Mouse (Mus musculus): ENCODE results near the gene Zfp160. TPM values are rescaled to one million over a fixed set of nuclear protein-coding genes. Genes with fewer than 3 reads are reported as not detected.
"Not testable (repeated sequence)": the region's sequence is repeated elsewhere in the genome, so short reads cannot be mapped to it uniquely, and the experiment has no call there.

The Zfp160 gene
- total RNA-seq, 1 experiment: 19.8 TPM

- Histone ChIP-seq H3K4me1 (ENCODE audit: control insufficient read depth in 2 of 2, insufficient read depth in 2 of 2, low read length in 2 of 2, poor library complexity in 1 of 2) (peaks cover 5 to 12% of the 10 kb centered on the region in 2 experiments), H3K27ac (ENCODE audit: insufficient read depth, low read depth, low read length, poor library complexity, severe bottlenecking) (peak overlapping the region; percentile 36; the same call in 1 of the 2 replicates), H3K9ac (ENCODE audit: insufficient read depth, low read depth, low read length, poor library complexity, severe bottlenecking) (no peak overlapping the region), H3K9me3 (ENCODE audit: control insufficient read depth, insufficient read depth, low read depth, low read length) (no peaks in the 10 kb centered on the region), H3K4me3 (ENCODE audit: insufficient read depth in 1 of 2, low read depth in 1 of 2, low read length in 2 of 2, poor library complexity in 1 of 2, severe bottlenecking in 1 of 2) (no peak overlapping the region), H3K36me3 (ENCODE audit: control insufficient read depth, insufficient read depth, low read length, poor library complexity, severe bottlenecking) (no peaks in the 10 kb centered on the region)
- in situ Hi-C loops (cut with MboI; ENCODE audit: low sequenced_read_pairs in 2 of 2, unreplicated experiment in 2 of 2): no loop called here
- DNase-seq (ENCODE audit: low read depth, low spot score): peak; percentile 49
- TF ChIP-seq MAFK (IDR thresholded peaks at IDR 0.05; ENCODE audit: insufficient read depth, low read depth, low read length) (no peak), ZC3H11A (IDR thresholded peaks at IDR 0.05; ENCODE audit: borderline replicate concordance, low read depth, low read length) (no peak), ZNF384 (IDR thresholded peaks at IDR 0.05; ENCODE audit: low read depth, low read length) (no peak), CHD2 (IDR thresholded peaks at IDR 0.05; ENCODE audit: low read depth, low read length) (no peak), HCFC1 (IDR thresholded peaks at IDR 0.05; ENCODE audit: borderline replicate concordance, insufficient read depth, low read length) (no peak)
Measured at GRCm38 (mm10) chr17:21065501-21065900, 56.8 kb downstream of the Zfp160 start.

DNA sequence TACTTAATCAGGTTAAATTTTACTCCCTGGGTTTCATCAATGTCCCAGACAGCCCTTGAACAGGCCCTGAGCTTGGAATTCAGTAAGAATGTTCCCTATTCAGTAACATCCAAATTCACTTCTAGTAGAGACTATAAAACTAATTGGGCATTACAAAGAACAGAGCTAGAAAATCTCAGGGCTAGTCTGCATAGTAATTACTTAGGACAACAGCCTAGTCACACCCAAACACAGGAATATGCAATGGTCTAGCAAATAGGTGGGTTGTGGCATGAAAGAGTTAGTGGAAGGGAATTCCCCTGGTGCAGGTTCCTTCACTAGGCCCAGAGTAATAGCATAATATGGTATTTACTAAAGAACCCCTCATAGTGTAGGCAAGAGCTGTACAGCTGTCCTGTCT, 58.3 kb downstream of the Zfp160 start:
- H3K4me3 ChIP-seq (ENCODE audit: insufficient read depth in 1 of 2, low read depth in 1 of 2, low read length in 2 of 2, poor library complexity in 1 of 2, severe bottlenecking in 1 of 2): no peak overlapping the region
- H3K27ac ChIP-seq (ENCODE audit: insufficient read depth, low read depth, low read length, poor library complexity, severe bottlenecking): peak overlapping the region; percentile 44
- no peak for DNase-seq (ENCODE audit: low read depth, low spot score)
- no peak overlapping the region for H3K9ac ChIP-seq (ENCODE audit: insufficient read depth, low read depth, low read length, poor library complexity, severe bottlenecking)
- H3K9me3 ChIP-seq (ENCODE audit: control insufficient read depth, insufficient read depth, low read depth, low read length): no peaks in the 10 kb centered on the region
- H3K36me3 ChIP-seq (ENCODE audit: control insufficient read depth, insufficient read depth, low read length, poor library complexity, severe bottlenecking): no peaks in the 10 kb centered on the region
- peaks cover 5 to 12% of the 10 kb centered on the region in 2 experiments for H3K4me1 ChIP-seq (ENCODE audit: control insufficient read depth in 2 of 2, insufficient read depth in 2 of 2, low read length in 2 of 2, poor library complexity in 1 of 2)
- in situ Hi-C loops (cut with MboI; ENCODE audit: low sequenced_read_pairs in 2 of 2, unreplicated experiment in 2 of 2): no loop called here
- TF ChIP-seq MAFK (IDR thresholded peaks at IDR 0.05; ENCODE audit: insufficient read depth, low read depth, low read length): no peak
- no peak for TF ChIP-seq HCFC1 (IDR thresholded peaks at IDR 0.05; ENCODE audit: borderline replicate concordance, insufficient read depth, low read length)
- TF ChIP-seq ZNF384 (IDR thresholded peaks at IDR 0.05; ENCODE audit: low read depth, low read length): no peak
- TF ChIP-seq ZC3H11A (IDR thresholded peaks at IDR 0.05; ENCODE audit: borderline replicate concordance, low read depth, low read length): no peak
- no peak for TF ChIP-seq CHD2 (IDR thresholded peaks at IDR 0.05; ENCODE audit: low read depth, low read length)

- H3K27ac ChIP-seq (ENCODE audit: insufficient read depth, low read depth, low read length, poor library complexity, severe bottlenecking); DNase-seq (ENCODE audit: low read depth, low spot score); H3K4me3 ChIP-seq (ENCODE audit: insufficient read depth in 1 of 2, low read depth in 1 of 2, low read length in 2 of 2, poor library complexity in 1 of 2, severe bottlenecking in 1 of 2); H3K36me3 ChIP-seq (ENCODE audit: control insufficient read depth, insufficient read depth, low read length, poor library complexity, severe bottlenecking); H3K9me3 ChIP-seq (ENCODE audit: control insufficient read depth, insufficient read depth, low read depth, low read length); H3K9ac ChIP-seq (ENCODE audit: insufficient read depth, low read depth, low read length, poor library complexity, severe bottlenecking); in situ Hi-C loops (cut with MboI; ENCODE audit: low sequenced_read_pairs in 2 of 2, unreplicated experiment in 2 of 2): not testable (repeated sequence)
- peaks cover 5 to 12% of the 10 kb centered on the region in 2 experiments for H3K4me1 ChIP-seq (ENCODE audit: control insufficient read depth in 2 of 2, insufficient read depth in 2 of 2, low read length in 2 of 2, poor library complexity in 1 of 2)
Measured at GRCm38 (mm10) chr17:21069443-21069842, 60.7 kb downstream of the Zfp160 start.

- H3K27ac ChIP-seq (ENCODE audit: insufficient read depth, low read depth, low read length, poor library complexity, severe bottlenecking); DNase-seq (ENCODE audit: low read depth, low spot score); H3K4me3 ChIP-seq (ENCODE audit: insufficient read depth in 1 of 2, low read depth in 1 of 2, low read length in 2 of 2, poor library complexity in 1 of 2, severe bottlenecking in 1 of 2); H3K9me3 ChIP-seq (ENCODE audit: control insufficient read depth, insufficient read depth, low read depth, low read length); H3K36me3 ChIP-seq (ENCODE audit: control insufficient read depth, insufficient read depth, low read length, poor library complexity, severe bottlenecking); H3K9ac ChIP-seq (ENCODE audit: insufficient read depth, low read depth, low read length, poor library complexity, severe bottlenecking); in situ Hi-C loops (cut with MboI; ENCODE audit: low sequenced_read_pairs in 2 of 2, unreplicated experiment in 2 of 2); H3K4me1 ChIP-seq (ENCODE audit: control insufficient read depth in 2 of 2, insufficient read depth in 2 of 2, low read length in 2 of 2, poor library complexity in 1 of 2): not testable (repeated sequence)
Measured at GRCm38 (mm10) chr17:21070971-21071370, 62.3 kb downstream of the Zfp160 start.

Other genes with a start within 250 kb of the Zfp160 start
- gene Vmn1r228, start 222.7 kb upstream of the Zfp160 start, total RNA-seq (2012; rRNA removed): not detected in 2 replicates
- gene Vmn1r229, start 197.3 kb upstream of the Zfp160 start, total RNA-seq (2012; rRNA removed): not detected in 2 replicates
- gene Vmn1r230, start 168.5 kb upstream of the Zfp160 start, total RNA-seq (2012; rRNA removed): not detected in 2 replicates
- gene Vmn1r231, start 103.8 kb upstream of the Zfp160 start, total RNA-seq (2012; rRNA removed): not detected in 2 replicates
- gene Vmn1r232, start 89.2 kb upstream of the Zfp160 start, total RNA-seq (2012; rRNA removed): not detected in 2 replicates
- gene Ppp2r1a, start 63.6 kb upstream of the Zfp160 start, total RNA-seq (2012; rRNA removed): 144 and 179 TPM in 2 replicates
- gene Vmn1r233, start 12.4 kb upstream of the Zfp160 start, total RNA-seq (2012; rRNA removed): not detected in 2 replicates
- gene Vmn1r234, start 217.2 kb downstream of the Zfp160 start, total RNA-seq (2012; rRNA removed): not detected in 2 replicates
- not detected in 2 replicates for gene Vmn1r235, start 247.5 kb downstream of the Zfp160 start, total RNA-seq (2012; rRNA removed)